Mouse (Mus musculus): ENCODE data around the gene Vmac. TPM values are rescaled to one million over a fixed set of nuclear protein-coding genes. Genes with fewer than 3 reads are reported as not detected.

The Vmac gene
- polyA plus RNA-seq, 1 experiment from 2014 or later: 13.4 TPM

DNA sequence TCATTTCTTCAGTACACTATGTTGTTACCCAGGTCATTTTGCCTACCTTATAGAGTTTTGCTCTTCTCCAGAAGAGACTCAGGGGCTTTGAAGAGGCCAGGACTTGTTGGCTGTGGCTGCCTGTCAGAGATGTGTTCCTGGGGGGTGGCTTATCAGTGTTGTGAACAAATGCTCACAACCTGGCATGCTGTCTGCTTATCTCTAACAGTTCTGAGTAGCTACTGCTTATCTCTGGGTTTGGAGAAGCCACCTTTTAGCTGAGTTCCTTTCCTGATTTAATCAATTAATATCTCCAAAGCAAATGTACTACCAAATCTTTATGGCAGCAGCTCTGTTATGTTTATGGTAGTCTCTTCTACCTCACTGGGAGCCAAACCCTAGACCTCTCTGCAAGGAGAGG, 29.8 kb downstream of the Vmac start:
- Histone ChIP-seq H3K27ac (ENCODE audit: low read depth, low read length) (peak overlapping the region; percentile 54), H3K36me3 (ENCODE audit: control insufficient read depth, insufficient read depth, low read length) (peaks cover 20% of the 10 kb centered on the region), H3K4me2 (0 out of 2 replicates have a peak overlapping the region, but pooled peaks have one; percentile 3), H3K9me3 (replicated peaks; ENCODE audit: control insufficient read depth, low read length) (no peaks in the 10 kb centered on the region), H3K27me3 (ENCODE audit: control insufficient read depth, insufficient read depth, low read length) (no peaks in the 10 kb centered on the region), H3K9ac (ENCODE audit: low read depth, low read length) (no peak overlapping the region), H3K4me1 (ENCODE audit: control insufficient read depth, insufficient read depth, low read length) (peaks cover 15% of the 10 kb centered on the region), H3K4me3 (ENCODE audit: low read depth, low read length) (no peak overlapping the region)
- ATAC-seq (replicated peaks; ENCODE audit: insufficient number of reproducible peaks, low FRiP score, low TSS enrichment): no peak; the same call in 1 of the 2 replicates

DNA sequence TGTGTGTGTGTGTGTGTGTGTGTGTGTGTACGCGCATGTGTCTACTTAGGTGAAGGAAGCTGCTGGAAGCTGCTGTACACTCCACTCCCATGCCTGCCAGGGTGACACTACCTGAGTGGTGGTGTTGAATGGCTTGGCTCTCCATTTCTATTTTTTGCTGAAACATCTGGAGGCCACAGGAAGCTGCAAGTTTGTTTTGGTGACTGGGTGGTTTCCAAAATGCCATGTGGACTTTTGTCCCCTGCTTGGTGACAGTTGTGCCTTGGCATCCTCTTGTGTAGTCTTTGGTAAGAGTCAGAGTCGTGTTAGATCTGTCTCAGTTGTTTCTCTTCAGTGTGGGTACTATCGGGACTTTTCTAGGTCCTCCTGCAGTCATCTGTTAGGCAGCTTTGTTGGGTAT, 31.0 kb downstream of the Vmac start:
- Histone ChIP-seq H3K9ac (ENCODE audit: low read depth, low read length) (0 out of 2 replicates have a peak overlapping the region, but pooled peaks have one; percentile 22), H3K9me3 (replicated peaks; ENCODE audit: control insufficient read depth, low read length) (no peaks in the 10 kb centered on the region), H3K27me3 (ENCODE audit: control insufficient read depth, insufficient read depth, low read length) (no peaks in the 10 kb centered on the region), H3K27ac (ENCODE audit: low read depth, low read length) (no peak overlapping the region), H3K36me3 (ENCODE audit: control insufficient read depth, insufficient read depth, low read length) (peaks cover 23% of the 10 kb centered on the region), H3K4me1 (ENCODE audit: control insufficient read depth, insufficient read depth, low read length) (peaks cover 26% of the 10 kb centered on the region), H3K4me3 (ENCODE audit: low read depth, low read length) (0 out of 2 replicates have a peak overlapping the region, but pooled peaks have one; percentile 12), H3K4me2 (no peak overlapping the region)
- no peak for ATAC-seq (replicated peaks; ENCODE audit: insufficient number of reproducible peaks, low FRiP score, low TSS enrichment)
- 74% methylated on average over 4 of the region's 4 CpGs for WGBS (ENCODE audit: insufficient replicate concordance)

DNA sequence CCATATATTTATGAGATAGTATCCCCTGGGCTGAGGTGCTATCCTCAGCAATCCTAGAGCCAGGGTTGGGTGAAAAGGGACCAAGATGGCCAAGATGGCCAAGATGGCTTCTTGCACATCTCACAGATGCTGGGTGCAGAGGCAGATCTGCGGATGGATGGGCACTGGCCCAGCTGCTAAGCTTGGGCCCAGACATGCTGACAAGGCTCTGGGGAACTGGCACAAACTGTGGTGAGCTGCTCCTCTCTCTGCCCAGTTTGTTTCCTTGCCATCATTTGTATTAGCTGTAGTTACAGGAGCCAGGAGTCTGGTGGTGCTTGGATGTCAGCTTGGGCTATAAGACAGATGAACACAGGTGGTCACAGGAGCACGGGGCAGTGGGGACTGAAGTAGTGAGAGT, 33.2 kb downstream of the Vmac start:
- H3K27me3 ChIP-seq (ENCODE audit: control insufficient read depth, insufficient read depth, low read length): no peaks in the 10 kb centered on the region
- no peak overlapping the region for H3K4me2 ChIP-seq
- H3K4me3 ChIP-seq (ENCODE audit: low read depth, low read length): no peak overlapping the region
- H3K27ac ChIP-seq (ENCODE audit: low read depth, low read length): no peak overlapping the region
- 89% methylated on average over 2 of the region's 2 CpGs for WGBS (ENCODE audit: insufficient replicate concordance)
- H3K9me3 ChIP-seq (replicated peaks; ENCODE audit: control insufficient read depth, low read length): no peaks in the 10 kb centered on the region
- ATAC-seq (replicated peaks; ENCODE audit: insufficient number of reproducible peaks, low FRiP score, low TSS enrichment): no peak
- H3K36me3 ChIP-seq (ENCODE audit: control insufficient read depth, insufficient read depth, low read length): peaks cover 20% of the 10 kb centered on the region
- no peak overlapping the region for H3K9ac ChIP-seq (ENCODE audit: low read depth, low read length)
- peaks cover 28% of the 10 kb centered on the region for H3K4me1 ChIP-seq (ENCODE audit: control insufficient read depth, insufficient read depth, low read length)

DNA sequence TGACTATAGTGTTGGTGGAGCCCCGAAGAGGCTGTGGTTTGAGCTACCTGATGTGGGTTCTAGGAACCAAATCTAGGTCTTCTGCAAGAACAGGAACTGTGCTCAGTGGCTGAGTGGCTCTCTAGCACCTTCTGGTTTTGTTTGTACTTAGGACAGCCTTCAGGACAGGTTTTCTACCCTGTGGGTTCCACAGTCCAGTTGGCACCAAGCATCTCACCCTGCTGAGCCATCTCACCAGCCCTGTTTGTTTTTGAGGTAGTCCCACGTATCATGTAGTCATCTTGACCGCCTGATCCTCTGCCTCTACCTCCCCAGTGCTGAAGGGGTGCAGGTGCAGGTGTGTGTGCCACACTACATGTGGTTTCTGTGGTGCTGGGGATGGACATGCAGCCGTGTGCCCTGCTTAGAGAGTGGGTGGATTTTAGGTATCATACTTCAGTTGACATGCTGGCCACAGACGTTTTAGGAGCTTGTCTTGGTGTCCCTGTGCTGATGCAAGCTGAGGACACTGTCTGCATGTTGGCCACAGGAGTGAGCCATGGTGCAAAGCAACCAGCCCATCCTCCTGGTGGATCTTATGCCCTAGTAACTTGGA, 34.2 kb downstream of the Vmac start:
- no peak for ATAC-seq (replicated peaks; ENCODE audit: insufficient number of reproducible peaks, low FRiP score, low TSS enrichment)
- H3K4me1 ChIP-seq (ENCODE audit: control insufficient read depth, insufficient read depth, low read length): peaks cover 28% of the 10 kb centered on the region
- WGBS (ENCODE audit: insufficient replicate concordance): 90% methylated on average over 5 of the region's 5 CpGs

DNA sequence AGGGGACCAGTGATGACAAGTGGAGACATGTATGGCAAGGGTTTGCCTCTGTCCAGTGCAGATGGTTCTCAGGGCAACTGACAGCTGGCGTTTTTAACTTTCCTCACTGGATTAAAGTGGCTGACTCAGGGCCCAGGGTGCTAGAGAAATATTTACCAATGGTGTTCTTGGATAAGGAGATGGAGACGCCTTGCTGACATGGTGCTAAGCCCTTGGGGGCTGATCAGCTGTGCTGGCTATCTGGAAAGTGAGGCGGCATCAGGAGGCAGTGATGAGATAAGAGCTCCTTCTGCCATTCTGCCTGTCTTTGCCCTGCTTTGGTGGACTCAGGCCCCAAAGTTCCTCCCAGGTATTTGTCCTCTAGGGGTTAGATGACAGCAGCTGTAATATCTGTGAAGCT, 34.9 kb downstream of the Vmac start:
- peaks cover 18% of the 10 kb centered on the region for H3K36me3 ChIP-seq (ENCODE audit: control insufficient read depth, insufficient read depth, low read length)
- no peak overlapping the region for H3K4me3 ChIP-seq (ENCODE audit: low read depth, low read length)
- no peak overlapping the region for H3K9ac ChIP-seq (ENCODE audit: low read depth, low read length)
- ATAC-seq (replicated peaks; ENCODE audit: insufficient number of reproducible peaks, low FRiP score, low TSS enrichment): no peak
- no peaks in the 10 kb centered on the region for H3K9me3 ChIP-seq (replicated peaks; ENCODE audit: control insufficient read depth, low read length)
- no peak overlapping the region; the same call in 1 of the 2 replicates for H3K4me2 ChIP-seq
- 24% methylated on average over 3 of the region's 3 CpGs for WGBS (ENCODE audit: insufficient replicate concordance)
- H3K27ac ChIP-seq (ENCODE audit: low read depth, low read length): peak overlapping the region; percentile 37; the same call in 1 of the 2 replicates
- H3K4me1 ChIP-seq (ENCODE audit: control insufficient read depth, insufficient read depth, low read length): peaks cover 26% of the 10 kb centered on the region
- H3K27me3 ChIP-seq (ENCODE audit: control insufficient read depth, insufficient read depth, low read length): no peaks in the 10 kb centered on the region

More for the DNA sequence above, 34.2 kb downstream of the Vmac start:
- no peak overlapping the region for H3K4me3 ChIP-seq (ENCODE audit: low read depth, low read length)
- H3K4me2 ChIP-seq: no peak overlapping the region
- H3K9me3 ChIP-seq (replicated peaks; ENCODE audit: control insufficient read depth, low read length): no peaks in the 10 kb centered on the region
- no peak overlapping the region for H3K27ac ChIP-seq (ENCODE audit: low read depth, low read length)
- peaks cover 20% of the 10 kb centered on the region for H3K36me3 ChIP-seq (ENCODE audit: control insufficient read depth, insufficient read depth, low read length)
- no peak overlapping the region for H3K9ac ChIP-seq (ENCODE audit: low read depth, low read length)
- no peaks in the 10 kb centered on the region for H3K27me3 ChIP-seq (ENCODE audit: control insufficient read depth, insufficient read depth, low read length)

DNA sequence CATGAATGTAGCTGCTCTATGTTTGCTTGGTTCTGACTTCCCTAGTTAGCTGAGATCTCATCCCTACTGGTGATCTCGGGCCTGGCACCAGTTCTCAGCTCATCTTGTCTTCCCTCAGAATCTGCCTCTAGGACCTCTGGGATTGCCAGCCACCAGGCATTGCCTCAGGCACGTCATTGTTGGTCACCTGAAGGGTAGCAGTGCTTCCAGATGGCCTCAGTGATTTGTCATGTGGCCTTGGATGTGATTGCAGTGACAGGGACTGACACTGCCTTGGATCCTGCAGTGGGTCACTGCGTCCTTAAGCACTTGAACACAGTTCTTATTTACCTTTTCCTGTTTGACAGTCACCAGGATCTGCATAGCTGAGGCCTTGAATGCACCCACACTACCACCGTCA, 36.0 kb downstream of the Vmac start:
- no peak overlapping the region for H3K9ac ChIP-seq (ENCODE audit: low read depth, low read length)

DNA sequence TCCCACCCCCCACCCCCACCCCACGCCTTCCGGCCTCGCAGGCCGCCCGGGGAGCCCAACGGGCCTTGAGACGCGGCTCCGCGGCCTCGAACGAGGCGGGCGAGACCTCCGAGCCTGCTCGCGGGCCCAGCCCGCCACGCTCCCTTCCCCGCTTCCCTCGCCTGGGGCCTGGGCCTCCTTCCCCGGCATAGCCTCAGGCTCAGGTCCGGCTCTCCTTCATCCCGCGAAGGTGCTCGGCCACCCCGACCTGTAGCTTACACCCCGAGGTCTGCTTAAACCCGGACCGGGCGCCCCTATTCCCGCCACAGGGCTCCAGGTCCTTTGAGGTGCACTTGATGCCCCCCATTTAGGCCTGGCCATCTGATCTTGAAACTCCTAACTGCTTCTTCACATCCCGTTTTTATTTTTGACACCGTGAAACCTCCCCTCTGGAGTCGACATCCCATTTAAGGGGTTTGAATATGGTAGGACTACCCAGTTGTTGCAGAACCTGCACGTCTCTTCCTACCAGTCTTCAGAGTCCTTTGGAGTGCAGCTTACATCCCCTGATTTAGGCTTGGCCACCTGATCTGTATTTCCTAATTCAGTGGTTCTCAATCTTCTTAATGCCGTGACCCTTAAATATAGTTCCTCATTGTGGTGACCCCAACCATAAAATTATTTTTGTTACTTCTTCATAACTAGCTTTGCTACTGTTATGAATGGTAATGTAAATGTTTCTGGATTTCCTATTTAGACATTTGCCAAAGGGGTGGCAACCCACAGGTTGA, 44.0 kb downstream of the Vmac start:
- WGBS (ENCODE audit: insufficient replicate concordance): 1% methylated on average over 37 of the region's 37 CpGs
- Histone ChIP-seq H3K4me2 (peak overlapping the region; percentile 76), H3K4me1 (ENCODE audit: control insufficient read depth, insufficient read depth, low read length) (peaks cover 16% of the 10 kb centered on the region), H3K4me3 (ENCODE audit: low read depth, low read length) (peak overlapping the region; percentile 91), H3K9me3 (replicated peaks; ENCODE audit: control insufficient read depth, low read length) (no peaks in the 10 kb centered on the region), H3K27ac (ENCODE audit: low read depth, low read length) (peak overlapping the region; percentile 85), H3K9ac (ENCODE audit: low read depth, low read length) (peak overlapping the region; percentile 98), H3K36me3 (ENCODE audit: control insufficient read depth, insufficient read depth, low read length) (peaks cover 9% of the 10 kb centered on the region), H3K27me3 (ENCODE audit: control insufficient read depth, insufficient read depth, low read length) (no peaks in the 10 kb centered on the region)
- ATAC-seq (replicated peaks; ENCODE audit: insufficient number of reproducible peaks, low FRiP score, low TSS enrichment): no peak

More for the DNA sequence above, 36.0 kb downstream of the Vmac start:
- peaks cover 17% of the 10 kb centered on the region for H3K36me3 ChIP-seq (ENCODE audit: control insufficient read depth, insufficient read depth, low read length)
- H3K4me3 ChIP-seq (ENCODE audit: low read depth, low read length): no peak overlapping the region
- no peak overlapping the region for H3K4me2 ChIP-seq
- no peaks in the 10 kb centered on the region for H3K27me3 ChIP-seq (ENCODE audit: control insufficient read depth, insufficient read depth, low read length)
- H3K27ac ChIP-seq (ENCODE audit: low read depth, low read length): no peak overlapping the region
- H3K9me3 ChIP-seq (replicated peaks; ENCODE audit: control insufficient read depth, low read length): no peaks in the 10 kb centered on the region
- ATAC-seq (replicated peaks; ENCODE audit: insufficient number of reproducible peaks, low FRiP score, low TSS enrichment): no peak
- peaks cover 16% of the 10 kb centered on the region for H3K4me1 ChIP-seq (ENCODE audit: control insufficient read depth, insufficient read depth, low read length)
- 62% methylated on average over 4 of the region's 4 CpGs for WGBS (ENCODE audit: insufficient replicate concordance)

DNA sequence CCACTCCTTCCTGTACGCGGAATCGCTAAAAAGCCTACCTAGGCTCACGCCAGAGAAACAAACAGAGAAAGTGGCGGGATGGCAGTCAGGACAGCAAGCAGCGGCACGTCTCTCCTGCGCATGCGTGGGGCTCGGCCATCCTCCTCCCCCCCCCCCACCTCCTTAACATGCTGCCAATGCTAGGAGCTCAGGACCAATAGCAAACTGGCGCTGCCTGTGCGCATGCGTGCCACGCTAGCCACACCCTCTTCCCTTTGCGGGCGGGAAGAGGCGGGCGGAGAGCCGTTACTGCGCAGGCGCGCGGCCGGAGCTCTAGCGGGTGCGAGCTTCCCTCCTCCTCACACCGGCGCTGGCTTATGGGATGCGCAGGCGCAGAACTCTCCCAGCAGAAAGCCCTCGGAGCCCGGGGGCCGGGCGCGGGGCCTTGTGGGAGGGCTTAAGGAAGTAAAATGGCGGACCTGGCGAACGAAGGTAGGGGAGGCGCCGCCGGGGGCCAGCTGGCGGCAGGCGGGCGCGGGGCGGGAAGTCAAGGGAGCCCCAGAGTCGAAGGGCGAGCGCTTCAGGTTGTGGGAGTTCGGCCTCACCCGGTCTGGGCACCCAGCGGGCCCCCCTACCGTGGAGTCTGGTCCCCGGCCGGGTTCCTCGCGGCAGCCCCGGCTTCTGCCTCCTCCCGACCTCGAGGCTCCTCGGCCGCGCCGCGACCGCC, 44.7 kb downstream of the Vmac start, which contains the start of gene Ranbp3:
Gene Ranbp3, plus strand, starts transcription at position 354 of the 706 bp plus-strand sequence.
- WGBS (ENCODE audit: insufficient replicate concordance): under 1% methylated on average over 62 of the region's 66 CpGs
- H3K4me3 ChIP-seq (ENCODE audit: low read depth, low read length): peak within 1 kb of the TSS; percentile 91
- peak within 1 kb of the TSS; percentile 76 for H3K4me2 ChIP-seq
- H3K4me1 ChIP-seq (ENCODE audit: control insufficient read depth, insufficient read depth, low read length): peaks cover 16% of the 10 kb centered on the region
- peak; percentile 89 for ATAC-seq (replicated peaks; ENCODE audit: insufficient number of reproducible peaks, low FRiP score, low TSS enrichment)
- H3K9ac ChIP-seq (ENCODE audit: low read depth, low read length): peak within 1 kb of the TSS; percentile 98
- H3K9me3 ChIP-seq (replicated peaks; ENCODE audit: control insufficient read depth, low read length): no peaks in the 10 kb centered on the region
- H3K27me3 ChIP-seq (ENCODE audit: control insufficient read depth, insufficient read depth, low read length): no peaks in the 10 kb centered on the region
- H3K27ac ChIP-seq (ENCODE audit: low read depth, low read length): peak within 1 kb of the TSS; percentile 85
- peaks cover 9% of the 10 kb centered on the region for H3K36me3 ChIP-seq (ENCODE audit: control insufficient read depth, insufficient read depth, low read length)

Data from heart, embryonic 11.5 days (tissue).